Mouse (Mus musculus) C2C12 (cell line): ENCODE results near the gene Hmgb3.

ENCODE experiments used
- CEBPB ChIP-seq: IDR thresholded peaks from one replicate; pipeline ENCODE4 v1.6.1; 2011; ENCODE audit warnings: low read depth, mild to moderate bottlenecking, control low read depth, moderate library complexity
- CTCF ChIP-seq: IDR thresholded peaks from one replicate; pipeline ENCODE4 v1.5.1; 2011; ENCODE audit not compliant: control insufficient read depth, insufficient read depth, insufficient read length
- FOSL1 ChIP-seq: IDR thresholded peaks from one replicate; pipeline ENCODE4 v1.8.0; 2011; ENCODE audit warnings: mild to moderate bottlenecking, low read length; ENCODE audit not compliant: poor library complexity, insufficient read depth, severe bottlenecking
- MAX ChIP-seq: IDR thresholded peaks from one replicate; pipeline ENCODE4 v1.6.1; 2011; ENCODE audit warnings: mild to moderate bottlenecking, control low read depth

- TF ChIP-seq CTCF: no peak
- TF ChIP-seq CEBPB: no peak
- TF ChIP-seq FOSL1: no peak
- no peak for TF ChIP-seq MAX
Observed at GRCm38 (mm10) chrX:71559336-71559735, 3.6 kb downstream of the Hmgb3 start.
